Mouse (Mus musculus): ENCODE data around the gene Spz1. TPM values are rescaled to one million over a fixed set of nuclear protein-coding genes. Genes with fewer than 3 reads are reported as not detected.

The Spz1 gene
- polyA plus RNA-seq (2012; rRNA removed) = 0.09 and 0.22 TPM in 2 replicates

- no peaks in the 10 kb centered on the region for H3K4me1 ChIP-seq (ENCODE audit: control insufficient read depth, insufficient read depth, low read length)
- DNase-seq = no peak
- no peaks in the 10 kb centered on the region for H3K36me3 ChIP-seq (ENCODE audit: control insufficient read depth, insufficient read depth, low read length)
- TF ChIP-seq CTCF (conservative IDR thresholded peaks at IDR 0.05; ENCODE audit: insufficient read depth, insufficient read length, low read depth, low read length) = no peak
- no peak for TF ChIP-seq POLR2A (IDR thresholded peaks at IDR 0.05; ENCODE audit: low read depth, low read length)
- no peak within 1 kb of the TSS for H3K4me3 ChIP-seq (ENCODE audit: insufficient read depth, low read depth, low read length)
- no peak within 1 kb of the TSS for H3K27ac ChIP-seq (ENCODE audit: insufficient read depth, low read depth, low read length)
- H3K27me3 ChIP-seq (replicated peaks; ENCODE audit: control insufficient read depth, insufficient read depth, low read length) = no peaks in the 10 kb centered on the region; the same call in 1 of the 2 replicates
Observed at GRCm38 (mm10) chr13:92576072-92576471, at the start of gene Spz1. Spz1 (minus strand) TSS chr13:92576172.

- no peak for DNase-seq
- Histone ChIP-seq H3K4me3 (ENCODE audit: insufficient read depth, low read depth, low read length) (no peak overlapping the region), H3K27me3 (replicated peaks; ENCODE audit: control insufficient read depth, insufficient read depth, low read length) (no peaks in the 10 kb centered on the region), H3K27ac (ENCODE audit: insufficient read depth, low read depth, low read length) (no peak overlapping the region), H3K4me1 (ENCODE audit: control insufficient read depth, insufficient read depth, low read length) (no peaks in the 10 kb centered on the region), H3K36me3 (ENCODE audit: control insufficient read depth, insufficient read depth, low read length) (no peaks in the 10 kb centered on the region)
- 81% methylated on average over 8 of the region's 8 CpGs for WGBS
- TF ChIP-seq POLR2A (IDR thresholded peaks at IDR 0.05; ENCODE audit: low read depth, low read length) = no peak
- TF ChIP-seq CTCF (conservative IDR thresholded peaks at IDR 0.05; ENCODE audit: insufficient read depth, insufficient read length, low read depth, low read length) = no peak
Observed at GRCm38 (mm10) chr13:92616459-92616858, 40.5 kb upstream of the Spz1 start.

GRCm38 (mm10) chr13:92615201-92615600 is 39.2 kb upstream of the Spz1 start:
- Histone ChIP-seq H3K4me1 (ENCODE audit: control insufficient read depth, insufficient read depth, low read length) (no peaks in the 10 kb centered on the region), H3K36me3 (ENCODE audit: control insufficient read depth, insufficient read depth, low read length) (no peaks in the 10 kb centered on the region), H3K4me3 (ENCODE audit: insufficient read depth, low read depth, low read length) (no peak overlapping the region), H3K27ac (ENCODE audit: insufficient read depth, low read depth, low read length) (no peak overlapping the region), H3K27me3 (replicated peaks; ENCODE audit: control insufficient read depth, insufficient read depth, low read length) (no peaks in the 10 kb centered on the region)
- DNase-seq = no peak
- TF ChIP-seq POLR2A (IDR thresholded peaks at IDR 0.05; ENCODE audit: low read depth, low read length) (no peak), CTCF (conservative IDR thresholded peaks at IDR 0.05; ENCODE audit: insufficient read depth, insufficient read length, low read depth, low read length) (no peak)
- whole genome bisulfite sequencing = 89% methylated on average over 5 of the region's 5 CpGs

GRCm38 (mm10) chr13:92613094-92613493 is 37.1 kb upstream of the Spz1 start:
- Histone ChIP-seq H3K27ac (ENCODE audit: insufficient read depth, low read depth, low read length) (no peak overlapping the region), H3K4me1 (ENCODE audit: control insufficient read depth, insufficient read depth, low read length) (no peaks in the 10 kb centered on the region; the same call in 1 of the 2 replicates), H3K36me3 (ENCODE audit: control insufficient read depth, insufficient read depth, low read length) (no peaks in the 10 kb centered on the region), H3K27me3 (replicated peaks; ENCODE audit: control insufficient read depth, insufficient read depth, low read length) (no peaks in the 10 kb centered on the region), H3K4me3 (ENCODE audit: insufficient read depth, low read depth, low read length) (no peak overlapping the region)
- DNase-seq = no peak
- TF ChIP-seq CTCF (conservative IDR thresholded peaks at IDR 0.05; ENCODE audit: insufficient read depth, insufficient read length, low read depth, low read length) (no peak), POLR2A (IDR thresholded peaks at IDR 0.05; ENCODE audit: low read depth, low read length) (no peak)
- 82% methylated on average over 5 of the region's 5 CpGs for WGBS

- Histone ChIP-seq H3K27me3 (replicated peaks; ENCODE audit: control insufficient read depth, insufficient read depth, low read length) (no peaks in the 10 kb centered on the region), H3K36me3 (ENCODE audit: control insufficient read depth, insufficient read depth, low read length) (no peaks in the 10 kb centered on the region), H3K4me1 (ENCODE audit: control insufficient read depth, insufficient read depth, low read length) (no peaks in the 10 kb centered on the region; the same call in 1 of the 2 replicates), H3K4me3 (ENCODE audit: insufficient read depth, low read depth, low read length) (peak overlapping the region; percentile 66; the same call in 1 of the 2 replicates), H3K27ac (ENCODE audit: insufficient read depth, low read depth, low read length) (no peak overlapping the region)
- 28% methylated on average over 7 of the region's 7 CpGs for WGBS
- DNase-seq = no peak
- no peak for TF ChIP-seq POLR2A (IDR thresholded peaks at IDR 0.05; ENCODE audit: low read depth, low read length)
- TF ChIP-seq CTCF (conservative IDR thresholded peaks at IDR 0.05; ENCODE audit: insufficient read depth, insufficient read length, low read depth, low read length) = no peak
Observed at GRCm38 (mm10) chr13:92611917-92612316, 35.9 kb upstream of the Spz1 start.

GRCm38 (mm10) chr13:92611254-92611784 is 35.3 kb upstream of the Spz1 start:
- Histone ChIP-seq H3K4me1 (ENCODE audit: control insufficient read depth, insufficient read depth, low read length) (no peaks in the 10 kb centered on the region; the same call in 1 of the 2 replicates), H3K36me3 (ENCODE audit: control insufficient read depth, insufficient read depth, low read length) (no peaks in the 10 kb centered on the region), H3K4me3 (ENCODE audit: insufficient read depth, low read depth, low read length) (peak overlapping the region; percentile 66), H3K27ac (ENCODE audit: insufficient read depth, low read depth, low read length) (no peak overlapping the region), H3K27me3 (replicated peaks; ENCODE audit: control insufficient read depth, insufficient read depth, low read length) (no peaks in the 10 kb centered on the region)
- no peak for DNase-seq
- TF ChIP-seq POLR2A (IDR thresholded peaks at IDR 0.05; ENCODE audit: low read depth, low read length) (no peak), CTCF (conservative IDR thresholded peaks at IDR 0.05; ENCODE audit: insufficient read depth, insufficient read length, low read depth, low read length) (no peak)
- under 1% methylated on average over 43 of the region's 43 CpGs for WGBS

GRCm38 (mm10) chr13:92610311-92611221 is 34.6 kb upstream of the Spz1 start, which contains the start of gene Serinc5:
Serinc5 (plus strand) TSS chr13:92611091.
- Histone ChIP-seq H3K4me1 (ENCODE audit: control insufficient read depth, insufficient read depth, low read length) (no peaks in the 10 kb centered on the region; the same call in 1 of the 2 replicates), H3K27ac (ENCODE audit: insufficient read depth, low read depth, low read length) (peak within 1 kb of the TSS; percentile 74), H3K4me3 (ENCODE audit: insufficient read depth, low read depth, low read length) (peak within 1 kb of the TSS; percentile 66), H3K27me3 (replicated peaks; ENCODE audit: control insufficient read depth, insufficient read depth, low read length) (no peaks in the 10 kb centered on the region), H3K36me3 (ENCODE audit: control insufficient read depth, insufficient read depth, low read length) (no peaks in the 10 kb centered on the region)
- TF ChIP-seq CTCF (conservative IDR thresholded peaks at IDR 0.05; ENCODE audit: insufficient read depth, insufficient read length, low read depth, low read length) = no peak
- TF ChIP-seq POLR2A (IDR thresholded peaks at IDR 0.05; ENCODE audit: low read depth, low read length) = no peak
- peak; percentile 98 for DNase-seq
- under 1% methylated on average over 55 of the region's 55 CpGs for WGBS
